Mouse (Mus musculus): ENCODE data around the gene Olfr548-ps1.
"Not testable (repeated sequence)": the region's sequence is repeated elsewhere in the genome, so short reads cannot be mapped to it uniquely, and the experiment has no call there.

DNA sequence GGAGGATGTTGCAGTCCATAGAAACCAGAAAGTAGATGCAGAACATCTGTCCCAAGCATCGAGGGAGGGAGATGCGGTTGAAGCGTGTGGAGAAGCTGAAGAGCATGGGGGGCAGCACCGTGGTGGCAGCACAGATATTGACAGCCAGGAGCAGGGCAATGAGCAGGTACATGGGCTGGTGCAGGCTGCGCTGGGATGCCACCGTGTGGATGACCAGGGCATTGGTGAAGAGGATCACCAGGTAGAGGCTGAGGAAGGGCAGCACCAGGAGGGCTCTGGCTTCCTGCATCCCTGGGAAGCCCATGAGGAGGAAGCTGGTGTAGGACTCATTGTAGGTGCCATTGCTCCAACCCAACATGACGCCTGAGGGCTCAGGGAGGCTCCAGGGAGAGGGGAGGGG is 46.3 kb upstream of the Olfr548-ps1 start:
- TF ChIP-seq CTCF (IDR thresholded peaks at IDR 0.05; ENCODE audit: borderline replicate concordance, insufficient read depth, low read depth, low read length); POLR2A (IDR thresholded peaks at IDR 0.05; ENCODE audit: borderline replicate concordance, insufficient read depth, low read length): not testable (repeated sequence)

All from cerebellum, adult 2 months (tissue).